Mouse (Mus musculus): ENCODE measurements around the gene Rack1.

- no peak for TF ChIP-seq POLR2A (IDR thresholded peaks at IDR 0.05; ENCODE audit: borderline replicate concordance, control insufficient read depth, low read depth, low read length)
- TF ChIP-seq CTCF (IDR thresholded peaks at IDR 0.05; ENCODE audit: control insufficient read depth, insufficient read depth, low read length), result no peak
These were observed 49.7 kb upstream of the Rack1 start for GRCm38 (mm10) chr11:48750428-48750827.

Data from bone marrow, adult 2 months (tissue).